Mouse (Mus musculus) MEL (cell line): ENCODE measurements around the gene Il4.

Experiments
- CTCF ChIP-seq, 3 experiments: IDR thresholded peaks in 2 of 3; conservative IDR thresholded peaks in 1 of 3; 2 replicates each; pipeline ENCODE4 v1.5.1; 2011 to 2012; ENCODE audit warnings: low read length in 3 of 3, low read depth in 2 of 3, mild to moderate bottlenecking in 2 of 3, improper control_type of control experiment in 1 of 3, inconsistent platforms in 1 of 3, mixed read lengths in 1 of 3, moderate library complexity in 1 of 3; ENCODE audit not compliant: control insufficient read depth in 1 of 3, insufficient read depth in 1 of 3, poor library complexity in 1 of 3, severe bottlenecking in 1 of 3
- ETS1 ChIP-seq: IDR thresholded peaks from 2 replicates; pipeline ENCODE4 v1.6.1; 2012; ENCODE audit warnings: low read depth, mild to moderate bottlenecking, inconsistent platforms, low read length, improper control_type of control experiment, moderate library complexity
- POLR2A ChIP-seq, 2 experiments: IDR thresholded peaks; 2 replicates each; pipeline ENCODE4 v1.6.1; 2011 to 2012; ENCODE audit warnings: low read length in 2 of 2, mild to moderate bottlenecking in 2 of 2, control low read depth in 1 of 2, improper control_type of control experiment in 1 of 2, low read depth in 1 of 2, moderate library complexity in 1 of 2; ENCODE audit not compliant: control insufficient read depth in 1 of 2, insufficient read depth in 1 of 2, poor library complexity in 1 of 2
- POLR2AphosphoS2 ChIP-seq: IDR thresholded peaks from 2 replicates; pipeline ENCODE4 v1.6.1; 2011; ENCODE audit warnings: low read length, improper control_type of control experiment
- USF2 ChIP-seq, 2 experiments: IDR thresholded peaks; 2 replicates each; pipeline ENCODE4 v1.6.1; 2011 to 2012; ENCODE audit warnings: improper control_type of control experiment in 2 of 2, low read length in 2 of 2, borderline replicate concordance in 1 of 2, inconsistent platforms in 1 of 2, low read depth in 1 of 2, mild to moderate bottlenecking in 1 of 2; ENCODE audit not compliant: insufficient read depth in 1 of 2
- ZNF384 ChIP-seq: IDR thresholded peaks from 2 replicates; pipeline ENCODE4 v1.6.1; 2012; ENCODE audit warnings: low read depth, mild to moderate bottlenecking, inconsistent platforms, low read length, improper control_type of control experiment

- TF ChIP-seq POLR2A (IDR thresholded peaks at IDR 0.05; ENCODE audit: control insufficient read depth in 1 of 2, insufficient read depth in 1 of 2, low read depth in 1 of 2, low read length in 2 of 2, poor library complexity in 1 of 2), result no peak
- no peak for TF ChIP-seq USF2 (IDR thresholded peaks at IDR 0.05; ENCODE audit: borderline replicate concordance in 1 of 2, insufficient read depth in 1 of 2, low read depth in 1 of 2, low read length in 2 of 2)
- peak; percentile 76 for TF ChIP-seq ZNF384
- TF ChIP-seq CTCF (IDR thresholded peaks at IDR 0.05 in 2 of 3, conservative IDR thresholded peaks at IDR 0.05 in 1 of 3; ENCODE audit: control insufficient read depth in 1 of 3, insufficient read depth in 1 of 3, low read depth in 2 of 3, low read length in 3 of 3, poor library complexity in 1 of 3, severe bottlenecking in 1 of 3), result no peak
- TF ChIP-seq POLR2AphosphoS2, result no peak
- TF ChIP-seq ETS1, result no peak
Observed at GRCm38 (mm10) chr11:53634556-53634955, 16.1 kb upstream of the Il4 start, which contains the start of gene Il13.
